Mouse (Mus musculus) spleen, embryonic (tissue): ENCODE measurements around the gene Gm30737.
"Not testable (repeated sequence)": the region's sequence is repeated elsewhere in the genome, so short reads cannot be mapped to it uniquely, and the experiment has no call there.

Source experiments
- CTCF ChIA-PET: fragments of 350-600 bp; sonication (Branson Sonifier 250); formaldehyde crosslinking; loops from one replicate; lab custom pipeline; 2022; lab: Charles Lee

The Gm30737 gene

GRCm38 (mm10) chrY:14400410-14400809 is at the start of gene Gm30737:
Gene Gm30737, plus strand, starts transcription at chrY:14400710.
- CTCF ChIA-PET, result not testable (repeated sequence)
